Mouse (Mus musculus) gonadal fat pad, adult 2 months (tissue): ENCODE results near the gene Syne2. TPM values are rescaled to one million over a fixed set of nuclear protein-coding genes. Genes with fewer than 3 reads are reported as not detected.

Experiments
- DNase-seq: peaks from one replicate; pipeline ENCODE4 v3.0.0-alpha.2; 2012; ENCODE audit warnings: low read depth
- polyA plus RNA-seq: library from polyadenylated mRNA; depleted of rRNA; stranded (reverse); fragments of >200 nt; gene quantifications from 2 replicates; pipeline ENCODE4 v1.2.3, GENCODE M21; 2012

The Syne2 gene
- polyA plus RNA-seq, 1 experiment, result 90.7 TPM

GRCm38 (mm10) chr12:75866419-75867373 lies 48.8 kb downstream of the Syne2 start:
- peak; percentile 73 for DNase-seq

DNA sequence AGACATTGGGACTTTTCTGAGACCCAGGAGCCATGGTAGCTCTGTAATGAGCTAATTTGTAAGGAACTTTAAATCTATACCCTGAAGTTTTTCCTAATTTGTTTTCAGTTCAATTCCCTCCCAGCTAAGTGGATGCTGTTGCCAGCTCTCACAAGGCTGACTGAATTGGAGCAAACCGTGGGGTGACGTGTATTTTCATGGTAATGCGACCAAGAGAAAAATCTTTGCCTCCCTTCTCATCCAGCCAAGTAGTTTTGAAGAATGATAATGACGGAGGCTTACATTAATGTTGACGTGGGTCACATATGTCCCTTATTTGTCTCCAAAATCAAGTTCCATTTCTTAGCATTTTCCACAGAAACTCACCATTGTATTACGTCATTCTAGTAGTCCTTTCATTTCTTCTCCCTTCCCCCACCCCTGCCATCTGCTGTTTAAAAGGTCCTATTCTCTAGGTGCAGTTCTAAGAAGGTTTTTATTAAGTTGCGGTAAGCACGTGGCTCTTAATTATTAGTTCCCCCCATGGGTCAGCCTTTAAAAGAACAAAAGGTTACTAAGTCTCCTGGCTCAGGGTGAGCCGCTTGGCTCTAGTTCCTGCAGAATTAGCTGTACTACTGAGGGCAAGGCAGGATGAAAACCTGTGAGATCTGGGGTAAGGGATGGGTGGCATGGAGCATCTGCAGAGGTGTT lies 55.8 kb downstream of the Syne2 start:
- no peak for DNase-seq

GRCm38 (mm10) chr12:75874287-75874994 lies 56.5 kb downstream of the Syne2 start:
- DNase-seq, result no peak

DNA sequence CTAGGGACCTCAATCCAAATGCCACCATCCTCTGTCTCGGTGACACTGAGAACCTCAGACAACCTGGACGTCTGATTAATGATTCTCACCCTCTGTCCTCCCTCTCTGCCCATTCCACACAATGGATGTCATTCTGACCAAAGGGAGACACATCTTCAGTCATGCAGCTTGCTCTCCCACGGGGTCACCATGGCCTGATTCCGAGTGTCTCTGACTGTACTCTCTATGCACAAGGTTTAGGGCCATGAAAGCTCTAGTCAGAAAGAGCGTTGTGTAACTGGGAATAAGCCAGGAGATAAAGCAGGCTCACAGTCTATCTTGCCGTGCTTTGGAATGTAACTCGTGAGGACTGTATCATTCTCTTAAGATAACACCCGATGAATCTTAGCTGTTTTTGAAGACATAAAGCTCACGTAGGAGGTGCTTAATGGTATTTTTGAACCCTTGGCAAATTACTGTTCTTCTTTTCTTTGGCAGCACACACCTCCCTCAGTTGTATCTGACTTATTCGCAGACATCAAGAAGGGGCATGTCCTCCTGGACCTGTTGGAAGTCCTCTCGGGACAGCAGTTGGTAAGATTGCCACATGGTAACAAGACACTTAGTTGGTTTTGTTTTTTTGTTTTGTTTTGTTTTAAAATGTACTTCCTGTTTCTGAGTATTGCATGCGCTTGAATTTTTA lies 61.8 kb downstream of the Syne2 start:
- peak; percentile 51 for DNase-seq

- DNase-seq, result no peak
These were observed 63.6 kb downstream of the Syne2 start for GRCm38 (mm10) chr12:75881554-75881953.

GRCm38 (mm10) chr12:75886161-75886560 lies 68.2 kb downstream of the Syne2 start:
- DNase-seq, result no peak

- DNase-seq, result no peak
These were observed 69.0 kb downstream of the Syne2 start for GRCm38 (mm10) chr12:75886946-75887345.

GRCm38 (mm10) chr12:75888721-75889120 lies 70.8 kb downstream of the Syne2 start:
- DNase-seq, result no peak

GRCm38 (mm10) chr12:75891206-75891605 lies 73.3 kb downstream of the Syne2 start:
- no peak for DNase-seq

DNA sequence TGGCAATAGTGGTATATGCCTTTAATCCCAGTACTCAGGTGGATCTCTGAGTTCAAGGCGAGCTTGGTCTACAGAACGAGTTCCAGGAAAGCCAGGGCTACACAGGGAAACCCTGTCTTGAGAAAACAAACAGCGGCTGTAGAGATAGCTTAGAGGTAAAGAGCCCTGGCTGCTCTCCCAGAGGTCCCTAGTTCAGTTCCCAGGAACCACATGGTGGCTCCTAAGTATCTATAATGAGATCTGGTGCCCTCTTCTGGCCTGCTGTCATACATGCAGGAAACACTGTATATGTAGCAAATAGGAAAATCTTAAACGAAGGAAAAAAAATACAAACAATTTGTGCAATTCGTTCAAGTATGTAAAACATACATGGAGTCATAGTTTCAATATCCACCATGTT lies 75.5 kb downstream of the Syne2 start:
- DNase-seq, result no peak

- DNase-seq, result no peak
These were observed 76.5 kb downstream of the Syne2 start for GRCm38 (mm10) chr12:75894316-75894997.

DNA sequence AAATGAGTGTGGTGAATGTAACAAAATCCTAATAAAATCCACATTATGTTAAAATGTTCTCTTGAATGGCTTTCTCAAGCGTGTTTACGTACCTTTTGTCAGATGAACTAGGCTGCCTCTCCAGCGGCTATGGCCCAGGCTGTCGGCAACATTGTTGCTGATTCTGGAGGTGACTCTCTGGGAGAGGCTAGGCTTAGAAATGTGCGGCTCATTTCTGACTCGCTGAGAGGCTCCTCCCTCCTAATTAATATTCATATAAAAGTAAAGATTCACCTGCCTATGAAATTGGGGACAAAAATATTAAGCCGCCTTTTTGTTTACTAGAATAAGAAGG lies 77.0 kb downstream of the Syne2 start:
- DNase-seq, result no peak

- DNase-seq, result no peak
These were observed 79.9 kb downstream of the Syne2 start for GRCm38 (mm10) chr12:75897793-75898192.

GRCm38 (mm10) chr12:75901721-75902120 lies 83.8 kb downstream of the Syne2 start:
- DNase-seq, result no peak

GRCm38 (mm10) chr12:75904068-75904467 lies 86.1 kb downstream of the Syne2 start:
- no peak for DNase-seq

DNA sequence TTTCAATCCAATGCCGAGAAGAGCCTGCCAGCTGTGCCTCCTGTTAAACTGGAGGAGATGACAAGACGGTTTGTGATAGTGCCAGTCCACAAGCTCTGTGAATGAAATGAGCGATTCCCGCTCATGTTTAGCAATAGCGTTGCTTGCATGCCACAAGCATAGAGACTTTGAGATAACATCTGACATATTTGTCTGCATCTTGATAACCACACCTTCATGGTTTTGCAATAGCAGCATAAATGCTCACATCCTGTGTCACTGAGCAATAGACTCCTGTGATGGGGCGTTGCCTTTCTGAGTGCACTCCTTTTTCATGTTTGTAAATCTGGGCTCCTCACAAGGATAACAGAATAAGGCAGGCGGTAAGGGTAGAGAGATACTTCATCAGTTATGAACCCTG lies 87.4 kb downstream of the Syne2 start:
- DNase-seq, result no peak

DNA sequence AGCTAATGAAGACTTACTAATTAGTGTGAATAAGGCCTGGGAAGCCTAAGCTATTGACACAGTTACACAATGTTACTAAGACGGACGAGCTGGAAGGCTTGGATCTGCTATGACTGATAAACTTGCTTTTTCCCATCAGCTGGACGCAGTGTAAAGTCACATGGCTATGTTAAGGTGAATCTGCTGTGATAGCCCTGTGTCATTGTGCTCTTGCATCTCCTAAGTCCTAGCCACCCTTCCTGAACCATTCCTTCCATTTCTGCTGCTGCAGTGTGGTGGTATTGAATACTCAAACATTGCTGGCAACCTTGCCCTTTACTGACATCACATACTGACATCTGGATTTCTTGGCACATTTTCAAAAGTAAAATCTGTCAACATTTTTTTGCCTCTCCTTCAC lies 90.5 kb downstream of the Syne2 start:
- no peak for DNase-seq

- DNase-seq, result no peak
These were observed 97.8 kb downstream of the Syne2 start for GRCm38 (mm10) chr12:75915694-75916093.

DNA sequence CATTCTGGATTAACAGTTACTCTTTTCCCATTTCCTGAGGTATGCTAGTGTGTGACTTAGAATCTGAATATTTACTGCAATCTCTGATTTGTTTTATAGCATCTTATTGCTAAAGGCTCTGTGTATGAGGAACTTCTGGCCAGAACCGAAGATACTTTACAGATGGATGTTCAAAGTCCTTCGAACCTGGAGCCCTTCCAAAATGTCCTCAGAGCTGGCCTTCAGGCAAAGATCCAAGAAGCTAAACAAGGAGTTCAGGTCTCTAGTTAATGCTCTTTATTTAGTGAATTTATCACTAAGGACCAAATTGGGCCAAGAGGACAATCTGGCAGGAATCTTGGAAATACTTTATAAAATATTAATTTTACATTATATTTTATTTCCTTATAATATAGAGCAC lies 100.5 kb downstream of the Syne2 start:
- DNase-seq, result no peak

DNA sequence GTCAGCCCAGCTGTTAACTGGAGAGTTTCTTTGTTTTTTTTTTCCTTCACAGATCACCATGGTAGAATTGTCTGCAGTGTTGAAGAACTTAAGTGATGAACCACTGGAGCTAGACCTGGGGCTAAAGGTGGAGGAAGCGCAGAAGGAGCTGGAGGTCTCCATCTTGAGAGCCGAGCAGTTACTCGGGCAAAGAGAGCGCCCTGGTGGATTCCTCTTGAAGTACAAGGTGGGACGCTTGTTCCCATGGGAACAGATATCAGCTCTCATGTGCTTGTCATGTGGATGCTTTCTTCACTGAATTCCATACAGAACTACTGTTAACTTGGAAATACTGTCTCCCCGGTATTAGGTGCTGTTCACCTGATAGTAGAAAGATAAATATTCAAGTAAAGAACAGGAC lies 101.0 kb downstream of the Syne2 start:
- DNase-seq, result no peak

DNA sequence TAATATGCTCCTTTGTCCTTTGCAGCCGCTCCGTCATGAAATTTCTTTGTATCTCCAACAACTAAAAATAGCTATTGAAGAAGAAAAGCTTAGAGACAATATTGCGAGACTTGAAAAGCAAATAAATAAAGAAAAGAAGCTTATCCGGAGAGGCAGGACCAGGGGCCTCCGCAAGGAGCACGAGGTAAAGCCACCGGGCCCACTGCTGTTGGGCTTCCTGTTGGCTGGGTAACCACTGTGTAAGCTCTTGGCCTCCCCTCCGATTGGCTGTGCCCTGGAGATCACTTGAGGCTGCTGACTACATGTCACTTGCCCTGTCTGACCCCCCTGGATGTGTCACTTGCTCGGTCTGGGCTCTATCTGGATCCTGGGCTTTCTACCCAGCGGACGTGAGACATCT lies 105.0 kb downstream of the Syne2 start:
- no peak for DNase-seq
